Mouse (Mus musculus) midbrain, embryonic 12.5 days (tissue): Measurements from ENCODE around the gene Mnat1. TPM values are rescaled to one million over a fixed set of nuclear protein-coding genes. Genes with fewer than 3 reads are reported as not detected.

Experiments used
- ATAC-seq: fragments of 200-750 bp; cut with Nextera tagmentation; 2 replicates; pipeline ENCODE4 v1.8.0; 2017; ENCODE audit warnings: low read depth, moderate TSS enrichment, moderate library complexity; ENCODE audit not compliant: low FRiP score
- H3K27ac ChIP-seq: fragments of 300-500 bp; sonication (generic); replicated peaks from 2 replicates; pipeline ENCODE4 v1.5.1; 2016; ENCODE audit warnings: mild to moderate bottlenecking
- H3K27me3 ChIP-seq: fragments of 300-500 bp; sonication (generic); 2 replicates; pipeline ENCODE4 v1.6.1; 2016; ENCODE audit warnings: mild to moderate bottlenecking
- H3K36me3 ChIP-seq: fragments of 300-500 bp; sonication (generic); 2 replicates; pipeline ENCODE4 v1.6.1; 2016
- H3K4me1 ChIP-seq: fragments of 300-500 bp; sonication (generic); 2 replicates; pipeline ENCODE4 v1.6.1; 2016
- H3K4me2 ChIP-seq: fragments of 300-500 bp; sonication (generic); replicated peaks from 2 replicates; pipeline ENCODE4 v1.6.1; 2016; ENCODE audit warnings: mild to moderate bottlenecking, moderate library complexity
- H3K4me3 ChIP-seq: fragments of 300-500 bp; sonication (generic); 2 replicates; pipeline ENCODE4 v1.5.1; 2016; ENCODE audit warnings: mild to moderate bottlenecking
- H3K9ac ChIP-seq: fragments of 300-500 bp; sonication (generic); replicated peaks from 2 replicates; pipeline ENCODE4 v1.6.1; 2016; ENCODE audit warnings: mild to moderate bottlenecking, moderate library complexity
- H3K9me3 ChIP-seq: fragments of 300-500 bp; sonication (generic); 2 replicates; pipeline ENCODE4 v1.6.1; 2016; ENCODE audit warnings: mild to moderate bottlenecking
- WGBS: fragments of 180-500 bp; shearing (Covaris S2); methylation state at CpG from one replicate; pipeline ENCODE4 v1.1.7; 2016; 5-methylcytosine and 5-hydroxymethylcytosine counted together
- polyA plus RNA-seq: library from polyadenylated mRNA; unstranded; fragments of >200 nt; fragmentation: Nextera tagmentation; extraction: Ambion mirVana; gene quantifications from 2 replicates; pipeline ENCODE4 v1.2.1, GENCODE M21; 2016

Mnat1 gene
- polyA plus RNA-seq, 1 experiment from 2014 or later: 28.5 TPM

DNA sequence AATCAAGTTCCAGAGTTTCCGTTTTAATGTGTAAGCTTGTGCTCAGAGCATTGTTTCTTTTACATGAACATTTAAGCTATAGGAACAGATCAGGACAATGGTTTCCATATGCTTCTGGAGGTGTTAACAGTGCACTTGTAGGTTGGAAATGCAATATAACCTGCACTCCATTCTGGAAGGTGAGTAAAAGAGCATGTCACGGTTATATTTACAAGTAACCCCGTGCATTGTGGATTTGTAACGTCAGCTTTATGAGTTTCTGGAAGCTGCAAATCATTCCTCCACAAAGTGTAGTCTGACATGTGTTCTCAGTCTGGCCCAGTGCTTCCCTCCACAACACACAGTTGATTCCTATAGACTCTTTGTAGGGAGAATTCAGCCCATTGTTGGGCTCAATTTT, 30.6 kb downstream of the Mnat1 start:
- no peaks in the 10 kb centered on the region for H3K27me3 ChIP-seq
- 89% methylated on average over 4 of the region's 4 CpGs for WGBS
- no peaks in the 10 kb centered on the region for H3K4me1 ChIP-seq
- no peak overlapping the region for H3K27ac ChIP-seq
- H3K9me3 ChIP-seq: no peaks in the 10 kb centered on the region
- ATAC-seq: no peak
- no peak overlapping the region for H3K4me2 ChIP-seq
- H3K4me3 ChIP-seq: no peak overlapping the region
- no peak overlapping the region for H3K9ac ChIP-seq
- no peaks in the 10 kb centered on the region for H3K36me3 ChIP-seq

DNA sequence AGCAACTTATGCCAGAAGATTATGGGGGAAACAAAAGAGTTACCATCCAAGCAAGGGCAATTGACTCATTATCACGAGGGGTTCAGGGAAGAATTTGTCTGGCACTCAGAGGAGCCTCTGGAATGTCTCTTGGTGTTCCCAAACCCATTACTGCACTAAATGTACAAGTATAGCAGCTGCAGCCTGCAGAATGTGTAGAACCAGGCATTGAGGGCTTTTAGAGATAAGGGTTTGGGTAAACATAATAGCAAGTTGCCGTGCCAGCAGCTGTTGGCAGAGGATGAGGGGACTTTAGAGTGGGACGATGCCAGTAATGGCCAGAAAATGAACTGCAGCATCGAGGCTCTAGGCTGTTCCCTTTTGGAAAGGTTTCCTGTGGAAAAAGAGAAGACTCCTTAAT, 36.8 kb downstream of the Mnat1 start:
- ATAC-seq: no peak
- H3K4me3 ChIP-seq: no peak overlapping the region
- no peaks in the 10 kb centered on the region for H3K36me3 ChIP-seq
- H3K9ac ChIP-seq: no peak overlapping the region
- H3K4me2 ChIP-seq: no peak overlapping the region
- no peaks in the 10 kb centered on the region for H3K27me3 ChIP-seq
- WGBS: 83% methylated on average over 4 of the region's 4 CpGs
- H3K4me1 ChIP-seq: no peaks in the 10 kb centered on the region
- H3K27ac ChIP-seq: no peak overlapping the region
- peaks cover under 1% of the 10 kb centered on the region; the same call in 1 of the 2 replicates for H3K9me3 ChIP-seq

DNA sequence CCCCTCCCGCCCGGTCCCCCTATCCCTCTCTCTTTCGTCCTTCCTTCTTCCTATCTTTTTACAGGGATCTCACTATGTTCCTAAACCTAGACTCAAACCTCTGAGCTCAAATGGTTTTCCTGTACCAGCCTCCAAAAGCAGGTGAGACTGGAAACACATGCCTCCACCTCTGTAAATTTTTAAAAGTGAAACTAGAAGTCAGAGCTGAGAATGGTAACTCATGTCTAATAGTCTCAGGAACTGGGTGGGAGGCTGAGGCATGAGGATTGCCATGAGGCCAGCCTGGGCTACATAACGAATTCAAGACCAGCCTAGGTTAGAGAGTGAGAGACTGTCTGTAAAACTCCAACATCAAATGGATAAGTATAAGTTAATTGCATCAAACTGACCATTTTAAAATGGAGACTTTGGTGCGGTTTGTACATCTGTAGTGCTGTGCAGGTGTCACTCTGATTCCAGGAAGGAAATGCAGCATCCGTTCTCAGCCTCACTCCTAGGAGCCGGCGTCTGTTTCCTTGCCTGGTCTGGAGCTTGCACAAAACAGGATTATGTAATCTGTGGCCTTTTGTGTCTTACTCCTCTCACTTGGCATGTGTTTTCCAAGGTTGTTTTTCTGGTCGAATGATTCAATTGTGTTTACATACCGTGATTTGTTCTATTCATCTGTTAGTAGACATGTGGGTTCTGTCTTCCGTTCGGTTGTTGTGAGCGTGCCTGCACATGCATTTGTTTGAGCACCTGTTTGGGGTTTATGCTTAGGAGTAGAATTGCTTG, 39.1 kb downstream of the Mnat1 start:
- no peak overlapping the region for H3K4me2 ChIP-seq
- no peaks in the 10 kb centered on the region for H3K4me1 ChIP-seq
- WGBS: 73% methylated on average over 13 of the region's 13 CpGs
- no peak for ATAC-seq
- no peak overlapping the region for H3K27ac ChIP-seq
- no peaks in the 10 kb centered on the region for H3K27me3 ChIP-seq
- no peak overlapping the region for H3K9ac ChIP-seq
- H3K4me3 ChIP-seq: no peak overlapping the region
- H3K36me3 ChIP-seq: no peaks in the 10 kb centered on the region
- H3K9me3 ChIP-seq: peaks cover 7% of the 10 kb centered on the region; the same call in 1 of the 2 replicates

DNA sequence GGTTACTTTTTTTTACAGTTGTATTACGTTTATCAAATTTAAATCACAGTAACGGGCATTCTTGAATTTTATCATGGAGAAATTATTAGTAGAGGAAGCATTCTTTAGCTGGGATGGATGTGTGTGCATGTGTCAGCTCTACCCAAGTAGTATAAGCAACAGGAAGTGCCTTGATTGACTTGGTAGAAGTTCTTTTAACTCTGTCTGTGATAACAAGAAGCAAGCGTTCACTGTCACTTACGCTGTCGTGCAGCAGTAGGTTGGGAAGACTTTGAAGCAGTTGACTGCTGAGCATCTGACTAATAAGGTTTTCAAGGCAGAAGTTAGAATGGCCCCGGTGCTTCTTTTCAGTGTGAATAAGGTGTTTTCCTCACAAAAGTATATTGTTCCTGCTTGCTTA, 47.3 kb downstream of the Mnat1 start:
- Histone ChIP-seq H3K4me3 (no peak overlapping the region), H3K36me3 (peaks cover 10% of the 10 kb centered on the region), H3K4me1 (no peaks in the 10 kb centered on the region), H3K9ac (no peak overlapping the region), H3K27ac (no peak overlapping the region), H3K27me3 (no peaks in the 10 kb centered on the region), H3K9me3 (peaks cover 1% of the 10 kb centered on the region; the same call in 1 of the 2 replicates), H3K4me2 (no peak overlapping the region)
- 89% methylated on average over 6 of the region's 6 CpGs for WGBS
- no peak for ATAC-seq

- ATAC-seq: no peak
- no peaks in the 10 kb centered on the region for H3K27me3 ChIP-seq
Measured at GRCm38 (mm10) chr12:73183896-73184295, 60.4 kb downstream of the Mnat1 start.

GRCm38 (mm10) chr12:73197363-73197762, 73.8 kb downstream of the Mnat1 start:
- no peak overlapping the region for H3K4me2 ChIP-seq
- no peak overlapping the region for H3K27ac ChIP-seq
- H3K9ac ChIP-seq: no peak overlapping the region
- WGBS: 91% methylated on average over 6 of the region's 6 CpGs
- no peaks in the 10 kb centered on the region for H3K4me1 ChIP-seq
- H3K27me3 ChIP-seq: no peaks in the 10 kb centered on the region
- H3K4me3 ChIP-seq: no peak overlapping the region
- H3K36me3 ChIP-seq: no peaks in the 10 kb centered on the region
- H3K9me3 ChIP-seq: no peaks in the 10 kb centered on the region
- ATAC-seq: no peak

More at GRCm38 (mm10) chr12:73183896-73184295, 60.4 kb downstream of the Mnat1 start:
- Histone ChIP-seq H3K4me1 (no peaks in the 10 kb centered on the region), H3K36me3 (peaks cover 2% of the 10 kb centered on the region; the same call in 1 of the 2 replicates), H3K27ac (no peak overlapping the region), H3K9ac (no peak overlapping the region), H3K4me3 (no peak overlapping the region), H3K4me2 (no peak overlapping the region), H3K9me3 (no peaks in the 10 kb centered on the region)
- WGBS: 70% methylated on average over 8 of the region's 8 CpGs

- H3K9me3 ChIP-seq: no peaks in the 10 kb centered on the region
- H3K4me3 ChIP-seq: no peak overlapping the region
- no peak overlapping the region for H3K9ac ChIP-seq
- no peak overlapping the region for H3K27ac ChIP-seq
- ATAC-seq: no peak
- 89% methylated on average over 1 of the region's 1 CpGs for WGBS
- H3K4me1 ChIP-seq: no peaks in the 10 kb centered on the region
- H3K27me3 ChIP-seq: no peaks in the 10 kb centered on the region
- no peaks in the 10 kb centered on the region for H3K36me3 ChIP-seq
- no peak overlapping the region for H3K4me2 ChIP-seq
Measured at GRCm38 (mm10) chr12:73198451-73198850, 74.9 kb downstream of the Mnat1 start.

GRCm38 (mm10) chr12:73199375-73199774, 75.9 kb downstream of the Mnat1 start:
- WGBS: 69% methylated on average over 7 of the region's 7 CpGs
- H3K9me3 ChIP-seq: no peaks in the 10 kb centered on the region
- H3K27me3 ChIP-seq: no peaks in the 10 kb centered on the region
- ATAC-seq: no peak
- no peaks in the 10 kb centered on the region for H3K36me3 ChIP-seq
- no peak overlapping the region for H3K4me3 ChIP-seq
- H3K4me2 ChIP-seq: no peak overlapping the region
- no peak overlapping the region for H3K9ac ChIP-seq
- H3K4me1 ChIP-seq: no peaks in the 10 kb centered on the region
- H3K27ac ChIP-seq: no peak overlapping the region

- ATAC-seq: no peak
- no peaks in the 10 kb centered on the region for H3K36me3 ChIP-seq
- WGBS: 38% methylated on average over 3 of the region's 3 CpGs
- no peaks in the 10 kb centered on the region for H3K9me3 ChIP-seq
- H3K27ac ChIP-seq: no peak overlapping the region
- H3K27me3 ChIP-seq: no peaks in the 10 kb centered on the region
- H3K4me3 ChIP-seq: no peak overlapping the region
- no peaks in the 10 kb centered on the region for H3K4me1 ChIP-seq
- H3K4me2 ChIP-seq: no peak overlapping the region
- H3K9ac ChIP-seq: no peak overlapping the region
Measured at GRCm38 (mm10) chr12:73201587-73201986, 78.1 kb downstream of the Mnat1 start.

GRCm38 (mm10) chr12:73205710-73206649, 82.5 kb downstream of the Mnat1 start:
- no peak overlapping the region for H3K4me2 ChIP-seq
- no peak overlapping the region for H3K27ac ChIP-seq
- no peaks in the 10 kb centered on the region for H3K9me3 ChIP-seq
- 82% methylated on average over 11 of the region's 11 CpGs for WGBS
- no peak overlapping the region for H3K9ac ChIP-seq
- no peak for ATAC-seq
- no peak overlapping the region for H3K4me3 ChIP-seq
- no peaks in the 10 kb centered on the region for H3K27me3 ChIP-seq
- no peaks in the 10 kb centered on the region for H3K4me1 ChIP-seq
- H3K36me3 ChIP-seq: no peaks in the 10 kb centered on the region

- no peak overlapping the region for H3K4me2 ChIP-seq
- no peak overlapping the region for H3K27ac ChIP-seq
- H3K4me1 ChIP-seq: no peaks in the 10 kb centered on the region
- no peak overlapping the region for H3K9ac ChIP-seq
- no peak overlapping the region for H3K4me3 ChIP-seq
- H3K36me3 ChIP-seq: no peaks in the 10 kb centered on the region
- 71% methylated on average over 4 of the region's 4 CpGs for WGBS
- no peaks in the 10 kb centered on the region for H3K9me3 ChIP-seq
- H3K27me3 ChIP-seq: no peaks in the 10 kb centered on the region
- no peak for ATAC-seq
Measured at GRCm38 (mm10) chr12:73207008-73207407, 83.5 kb downstream of the Mnat1 start.

GRCm38 (mm10) chr12:73207461-73207860, 83.9 kb downstream of the Mnat1 start:
- Histone ChIP-seq H3K9me3 (no peaks in the 10 kb centered on the region), H3K4me1 (no peaks in the 10 kb centered on the region), H3K27me3 (no peaks in the 10 kb centered on the region), H3K27ac (no peak overlapping the region), H3K36me3 (no peaks in the 10 kb centered on the region), H3K4me3 (no peak overlapping the region), H3K4me2 (no peak overlapping the region), H3K9ac (no peak overlapping the region)
- ATAC-seq: no peak
- 62% methylated on average over 1 of the region's 1 CpGs for WGBS
